Mouse (Mus musculus): ENCODE data around the gene Dusp7. TPM values are rescaled to one million over a fixed set of nuclear protein-coding genes. Genes with fewer than 3 reads are reported as not detected.

The Dusp7 gene
- total and polyA plus RNA-seq, 3 experiments: 6.2 to 11.4 (median 8.0) TPM

GRCm38 (mm10) chr9:106412210-106412609 lies 43.8 kb downstream of the Dusp7 start:
- in situ Hi-C loops (cut with MboI; ENCODE audit: low pct_ligation_motif_present, low pct_unique_long_range_greater_than_20kb, low sequenced_read_pairs) (loop anchor here (5.0 kb wide), 2 partner anchors 45 to 105 kb away; partner anchors contain the start of gene Dusp7), dilution Hi-C loops (cut with MboI; ENCODE audit: extremely low pct_ligation_motif_present, extremely low pct_unique_long_range_greater_than_20kb, low sequenced_read_pairs) (no loop called here)
- Histone ChIP-seq H3K36me3 (replicated peaks in 1 of 2; ENCODE audit: control insufficient read depth in 1 of 2, insufficient read depth in 1 of 2, low read length in 1 of 2) (no peaks in the 10 kb centered on the region), H3K4me2 (ENCODE audit: insufficient read depth, low read depth, poor library complexity, severe bottlenecking) (no peak overlapping the region), H3K27ac (ENCODE audit: insufficient read depth, low read depth) (no peak overlapping the region), H3K9me3 (replicated peaks; ENCODE audit: low read length) (peaks cover 2% of the 10 kb centered on the region), H3K4me1 (ENCODE audit: control insufficient read depth in 1 of 2, insufficient read depth in 2 of 2) (peaks cover 27 to 43% of the 10 kb centered on the region in 2 experiments), H3K79me2 (replicated peaks; ENCODE audit: control insufficient read depth, extremely low read depth, insufficient read depth, poor library complexity, severe bottlenecking) (no peaks in the 10 kb centered on the region), H3K4me3 (replicated peaks in 1 of 3; ENCODE audit: low read depth in 2 of 3, low read length in 2 of 3, poor library complexity in 1 of 3) (no peak overlapping the region), H3K9ac (ENCODE audit: insufficient read depth, low read depth) (no peak overlapping the region), H3K27me3 (replicated peaks) (no peaks in the 10 kb centered on the region)
- TF ChIP-seq IRF4 (IDR thresholded peaks at IDR 0.05; ENCODE audit: low read depth, low read length) (no peak), NELFE (IDR thresholded peaks at IDR 0.05; ENCODE audit: low read depth, low read length) (no peak), TCF12 (IDR thresholded peaks at IDR 0.05; ENCODE audit: low read depth, low read length) (no peak), MXI1 (IDR thresholded peaks at IDR 0.05; ENCODE audit: low read depth, low read length) (no peak), JUND (conservative IDR thresholded peaks at IDR 0.05; ENCODE audit: low read depth, low read length) (no peak), ETS1 (conservative IDR thresholded peaks at IDR 0.05; ENCODE audit: low read depth, low read length) (no peak), ZNF384 (IDR thresholded peaks at IDR 0.05; ENCODE audit: low read depth, low read length) (no peak), ELF1 (IDR thresholded peaks at IDR 0.05; ENCODE audit: low read depth, low read length) (no peak), ZC3H11A (IDR thresholded peaks at IDR 0.05; ENCODE audit: low read depth, low read length) (no peak), CHD2 (IDR thresholded peaks at IDR 0.05; ENCODE audit: low read length) (no peak), SIN3A (IDR thresholded peaks at IDR 0.05; ENCODE audit: low read length) (no peak), RAD21 (IDR thresholded peaks at IDR 0.05; ENCODE audit: low read depth, low read length) (no peak), E2F4 (IDR thresholded peaks at IDR 0.05; ENCODE audit: insufficient replicate concordance, low read depth, low read length) (no peak), MAFK (IDR thresholded peaks at IDR 0.05; ENCODE audit: insufficient replicate concordance, low read length) (no peak)
- no peak for DNase-seq (ENCODE audit: extremely low read depth)

GRCm38 (mm10) chr9:106413606-106414005 lies 45.2 kb downstream of the Dusp7 start:
- TF ChIP-seq JUND (conservative IDR thresholded peaks at IDR 0.05; ENCODE audit: low read depth, low read length) (no peak), IRF4 (IDR thresholded peaks at IDR 0.05; ENCODE audit: low read depth, low read length) (no peak), USF2 (conservative IDR thresholded peaks at IDR 0.05; ENCODE audit: low read depth, low read length) (no peak), UBTF (IDR thresholded peaks at IDR 0.05; ENCODE audit: low read depth, low read length) (no peak), HCFC1 (IDR thresholded peaks at IDR 0.05; ENCODE audit: low read depth, low read length) (no peak), MXI1 (IDR thresholded peaks at IDR 0.05; ENCODE audit: low read depth, low read length) (no peak), KAT2A (IDR thresholded peaks at IDR 0.05; ENCODE audit: insufficient replicate concordance, low read length) (no peak), NRF1 (IDR thresholded peaks at IDR 0.05; ENCODE audit: low read depth, low read length) (no peak), POLR2AphosphoS2 (IDR thresholded peaks at IDR 0.05; ENCODE audit: low read depth, low read length) (no peak), ZC3H11A (IDR thresholded peaks at IDR 0.05; ENCODE audit: low read depth, low read length) (no peak), MAX (IDR thresholded peaks at IDR 0.05; ENCODE audit: low read length) (no peak), EP300 (IDR thresholded peaks at IDR 0.05; ENCODE audit: low read length) (no peak), ETS1 (conservative IDR thresholded peaks at IDR 0.05; ENCODE audit: low read depth, low read length) (no peak), SIN3A (IDR thresholded peaks at IDR 0.05; ENCODE audit: low read length) (no peak), MEF2A (IDR thresholded peaks at IDR 0.05; ENCODE audit: borderline replicate concordance, low read depth, low read length) (no peak), CHD1 (IDR thresholded peaks at IDR 0.05; ENCODE audit: low read depth, low read length) (no peak), GABPA (IDR thresholded peaks at IDR 0.05; ENCODE audit: insufficient replicate concordance, low read depth, low read length) (no peak), ZKSCAN1 (IDR thresholded peaks at IDR 0.05; ENCODE audit: borderline replicate concordance, low read depth, low read length) (no peak)
- Histone ChIP-seq H3K4me1 (ENCODE audit: control insufficient read depth in 1 of 2, insufficient read depth in 2 of 2) (peaks cover 26 to 34% of the 10 kb centered on the region in 2 experiments), H3K9me3 (replicated peaks; ENCODE audit: low read length) (peaks cover 2% of the 10 kb centered on the region), H3K27me3 (replicated peaks) (no peaks in the 10 kb centered on the region), H3K79me2 (replicated peaks; ENCODE audit: control insufficient read depth, extremely low read depth, insufficient read depth, poor library complexity, severe bottlenecking) (no peaks in the 10 kb centered on the region), H3K4me3 (replicated peaks in 1 of 3; ENCODE audit: low read depth in 2 of 3, low read length in 2 of 3, poor library complexity in 1 of 3) (no peak overlapping the region), H3K9ac (ENCODE audit: insufficient read depth, low read depth) (no peak overlapping the region), H3K4me2 (ENCODE audit: insufficient read depth, low read depth, poor library complexity, severe bottlenecking) (no peak overlapping the region), H3K36me3 (replicated peaks in 1 of 2; ENCODE audit: control insufficient read depth in 1 of 2, insufficient read depth in 1 of 2, low read length in 1 of 2) (no peaks in the 10 kb centered on the region), H3K27ac (ENCODE audit: insufficient read depth, low read depth) (no peak overlapping the region)
- in situ Hi-C loops (cut with MboI; ENCODE audit: low pct_ligation_motif_present, low pct_unique_long_range_greater_than_20kb, low sequenced_read_pairs) (loop anchor here (5.0 kb wide), 2 partner anchors 46 to 106 kb away; partner anchors contain the start of gene Dusp7), dilution Hi-C loops (cut with MboI; ENCODE audit: extremely low pct_ligation_motif_present, extremely low pct_unique_long_range_greater_than_20kb, low sequenced_read_pairs) (no loop called here)
- DNase-seq (ENCODE audit: extremely low read depth): no peak

All from CH12.LX (cell line).